Mouse (Mus musculus) embryonic facial prominence, embryonic 11.5 days (tissue): ENCODE results near the gene Cdc42. TPM values are rescaled to one million over a fixed set of nuclear protein-coding genes. Genes with fewer than 3 reads are reported as not detected.
A peak's percentile ranks its signal among the peaks of the same experiment; 100 is the strongest.

Experiments used
- ATAC-seq: fragments of 200-750 bp; cut with Nextera tagmentation; replicated peaks from 2 replicates; pipeline ENCODE4 v1.8.0; 2017; ENCODE audit warnings: low read depth; ENCODE audit not compliant: insufficient number of reproducible peaks, low FRiP score, low TSS enrichment
- DNase-seq: peaks from one replicate; pipeline ENCODE4 v3.0.0-alpha.2; 2015; ENCODE audit warnings: low spot score
- H3K27ac ChIP-seq: fragments of 300-500 bp; sonication (generic); replicated peaks from 2 replicates; pipeline ENCODE4 v1.5.1; 2014; ENCODE audit warnings: mild to moderate bottlenecking, low read depth, low read length, control low read depth
- H3K27me3 ChIP-seq: fragments of 300-500 bp; sonication (generic); 2 replicates; pipeline ENCODE4 v1.6.1; 2014; ENCODE audit warnings: mild to moderate bottlenecking, low read length, moderate library complexity, mixed read lengths; ENCODE audit not compliant: control insufficient read depth, insufficient read depth
- H3K36me3 ChIP-seq: fragments of 300-500 bp; sonication (generic); replicated peaks from 2 replicates; pipeline ENCODE4 v1.6.1; 2014; ENCODE audit warnings: low read depth, mild to moderate bottlenecking, low read length, moderate library complexity, mixed read lengths; ENCODE audit not compliant: control insufficient read depth, insufficient read depth
- H3K4me1 ChIP-seq: fragments of 300-500 bp; sonication (generic); 2 replicates; pipeline ENCODE4 v1.6.1; 2014; ENCODE audit warnings: low read length, mixed read lengths; ENCODE audit not compliant: control insufficient read depth, insufficient read depth
- H3K4me2 ChIP-seq: fragments of 300-500 bp; sonication (generic); 2 replicates; pipeline ENCODE4 v1.6.1; 2014; ENCODE audit warnings: low read depth, mild to moderate bottlenecking, control low read depth, low read length, moderate library complexity
- H3K4me3 ChIP-seq: fragments of 300-500 bp; sonication (generic); 2 replicates; pipeline ENCODE4 v1.5.1; 2014; ENCODE audit warnings: low read depth, low read length, control low read depth
- H3K9ac ChIP-seq: fragments of 300-500 bp; sonication (generic); replicated peaks from 2 replicates; pipeline ENCODE4 v1.6.1; 2014; ENCODE audit warnings: mild to moderate bottlenecking, control low read depth, low read length
- H3K9me3 ChIP-seq: fragments of 300-500 bp; sonication (generic); replicated peaks from 2 replicates; pipeline ENCODE4 v1.6.1; 2016; ENCODE audit warnings: mild to moderate bottlenecking, low read length, inconsistent platforms, mixed read lengths; ENCODE audit not compliant: control insufficient read depth
- WGBS: fragments of 180-500 bp; shearing (Covaris S2); extraction: QIAGEN DNeasy Blood & Tissue Kit; methylation state at CpG from one replicate; pipeline ENCODE4 v1.1.7; 2014; 5-methylcytosine and 5-hydroxymethylcytosine counted together
- polyA plus RNA-seq: library from polyadenylated mRNA; unstranded; fragments of >200 nt; fragmentation: Nextera tagmentation; extraction: Ambion mirVana; gene quantifications from 2 replicates; pipeline ENCODE4 v1.2.1, GENCODE M21; 2014

Cdc42 gene
- polyA plus RNA-seq, 1 experiment from 2014 or later = 781 TPM

- Histone ChIP-seq H3K36me3 (no peaks in the 10 kb centered on the region), H3K9me3 (no peaks in the 10 kb centered on the region), H3K27me3 (no peaks in the 10 kb centered on the region), H3K9ac (no peak overlapping the region), H3K4me1 (no peaks in the 10 kb centered on the region), H3K27ac (no peak overlapping the region), H3K4me2 (no peak overlapping the region), H3K4me3 (no peak overlapping the region)
- ATAC-seq (no peak), DNase-seq (no peak)
- 77% methylated on average over 7 of the region's 7 CpGs for WGBS
These were observed 63.5 kb downstream of the Cdc42 start for GRCm38 (mm10) chr4:137294032-137294431.

GRCm38 (mm10) chr4:137292625-137293024, 64.9 kb downstream of the Cdc42 start:
- no peak overlapping the region for H3K4me2 ChIP-seq
- no peaks in the 10 kb centered on the region for H3K9me3 ChIP-seq
- no peaks in the 10 kb centered on the region for H3K27me3 ChIP-seq
- DNase-seq = no peak
- 82% methylated on average over 7 of the region's 7 CpGs for WGBS
- H3K27ac ChIP-seq = no peak overlapping the region
- no peak overlapping the region for H3K9ac ChIP-seq
- H3K4me1 ChIP-seq = no peaks in the 10 kb centered on the region
- H3K4me3 ChIP-seq = no peak overlapping the region
- H3K36me3 ChIP-seq = no peaks in the 10 kb centered on the region
- no peak for ATAC-seq

GRCm38 (mm10) chr4:137290250-137290649, 67.3 kb downstream of the Cdc42 start:
- H3K9ac ChIP-seq = no peak overlapping the region
- H3K4me3 ChIP-seq = no peak overlapping the region
- no peaks in the 10 kb centered on the region for H3K4me1 ChIP-seq
- no peak for ATAC-seq
- H3K4me2 ChIP-seq = no peak overlapping the region
- H3K9me3 ChIP-seq = no peaks in the 10 kb centered on the region
- 84% methylated on average over 3 of the region's 3 CpGs for WGBS
- H3K27ac ChIP-seq = no peak overlapping the region
- no peaks in the 10 kb centered on the region for H3K36me3 ChIP-seq
- no peak for DNase-seq
- H3K27me3 ChIP-seq = no peaks in the 10 kb centered on the region

- no peak overlapping the region for H3K4me3 ChIP-seq
- 88% methylated on average over 6 of the region's 6 CpGs for WGBS
These were observed 67.8 kb downstream of the Cdc42 start for GRCm38 (mm10) chr4:137289701-137290100.

GRCm38 (mm10) chr4:137287818-137288217, 69.7 kb downstream of the Cdc42 start:
- DNase-seq (peak; percentile 72), ATAC-seq (0 out of 2 replicates have a peak, but pooled peaks have one; percentile 14)
- Histone ChIP-seq H3K27ac (no peak overlapping the region), H3K9ac (no peak overlapping the region), H3K36me3 (no peaks in the 10 kb centered on the region), H3K4me2 (no peak overlapping the region), H3K9me3 (no peaks in the 10 kb centered on the region), H3K4me3 (no peak overlapping the region), H3K27me3 (peaks cover 16% of the 10 kb centered on the region), H3K4me1 (no peaks in the 10 kb centered on the region)
- 0% methylated on average over 4 of the region's 4 CpGs for WGBS

More at GRCm38 (mm10) chr4:137289701-137290100, 67.8 kb downstream of the Cdc42 start:
- Histone ChIP-seq H3K27me3 (no peaks in the 10 kb centered on the region), H3K9ac (no peak overlapping the region), H3K9me3 (no peaks in the 10 kb centered on the region), H3K36me3 (no peaks in the 10 kb centered on the region), H3K27ac (no peak overlapping the region), H3K4me2 (no peak overlapping the region), H3K4me1 (no peaks in the 10 kb centered on the region)
- DNase-seq (no peak), ATAC-seq (no peak)

DNA sequence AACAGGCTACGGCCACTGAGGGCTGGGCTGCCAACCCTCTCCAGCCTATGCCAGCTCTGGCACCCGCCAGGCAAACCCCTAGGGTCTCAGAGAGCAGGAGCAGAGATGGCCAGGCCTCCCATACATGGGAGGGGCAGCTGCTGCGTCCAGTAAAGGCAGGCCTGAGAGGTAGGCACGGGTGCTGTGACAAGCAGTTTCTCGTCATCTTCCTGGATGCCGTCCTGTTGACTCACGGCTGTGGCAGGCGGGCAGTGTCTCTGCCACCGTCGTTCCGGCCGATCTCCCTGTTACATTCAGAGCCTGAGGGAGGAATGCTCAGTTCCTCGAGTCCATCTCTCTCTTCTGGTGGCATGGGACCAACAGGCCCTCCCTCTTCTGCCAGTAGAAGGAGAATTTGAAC, 70.3 kb downstream of the Cdc42 start:
- ATAC-seq = no peak
- H3K9ac ChIP-seq = no peak overlapping the region
- H3K36me3 ChIP-seq = no peaks in the 10 kb centered on the region
- DNase-seq = no peak
- H3K27me3 ChIP-seq = peaks cover 22% of the 10 kb centered on the region
- H3K4me3 ChIP-seq = no peak overlapping the region
- H3K4me2 ChIP-seq = no peak overlapping the region
- H3K9me3 ChIP-seq = no peaks in the 10 kb centered on the region
- 76% methylated on average over 13 of the region's 13 CpGs for WGBS
- no peak overlapping the region for H3K27ac ChIP-seq
- H3K4me1 ChIP-seq = no peaks in the 10 kb centered on the region

- no peaks in the 10 kb centered on the region for H3K36me3 ChIP-seq
- no peak for ATAC-seq
- 44% methylated on average over 8 of the region's 8 CpGs for WGBS
- H3K9me3 ChIP-seq = no peaks in the 10 kb centered on the region
- H3K9ac ChIP-seq = no peak overlapping the region
- no peak for DNase-seq
- H3K27ac ChIP-seq = no peak overlapping the region
- H3K27me3 ChIP-seq = peaks cover 27% of the 10 kb centered on the region
- no peak overlapping the region for H3K4me2 ChIP-seq
- H3K4me3 ChIP-seq = no peak overlapping the region
- no peaks in the 10 kb centered on the region for H3K4me1 ChIP-seq
These were observed 70.9 kb downstream of the Cdc42 start for GRCm38 (mm10) chr4:137286662-137286953.

GRCm38 (mm10) chr4:137285876-137286661, 71.5 kb downstream of the Cdc42 start:
- Histone ChIP-seq H3K36me3 (no peaks in the 10 kb centered on the region), H3K4me2 (no peak overlapping the region), H3K4me3 (no peak overlapping the region), H3K27ac (no peak overlapping the region), H3K27me3 (peaks cover 31% of the 10 kb centered on the region), H3K4me1 (no peaks in the 10 kb centered on the region), H3K9ac (no peak overlapping the region), H3K9me3 (no peaks in the 10 kb centered on the region)
- ATAC-seq (no peak), DNase-seq (no peak)
- WGBS = 64% methylated on average over 15 of the region's 15 CpGs
